Mouse (Mus musculus): Measurements from ENCODE around the gene Dek.

DNA sequence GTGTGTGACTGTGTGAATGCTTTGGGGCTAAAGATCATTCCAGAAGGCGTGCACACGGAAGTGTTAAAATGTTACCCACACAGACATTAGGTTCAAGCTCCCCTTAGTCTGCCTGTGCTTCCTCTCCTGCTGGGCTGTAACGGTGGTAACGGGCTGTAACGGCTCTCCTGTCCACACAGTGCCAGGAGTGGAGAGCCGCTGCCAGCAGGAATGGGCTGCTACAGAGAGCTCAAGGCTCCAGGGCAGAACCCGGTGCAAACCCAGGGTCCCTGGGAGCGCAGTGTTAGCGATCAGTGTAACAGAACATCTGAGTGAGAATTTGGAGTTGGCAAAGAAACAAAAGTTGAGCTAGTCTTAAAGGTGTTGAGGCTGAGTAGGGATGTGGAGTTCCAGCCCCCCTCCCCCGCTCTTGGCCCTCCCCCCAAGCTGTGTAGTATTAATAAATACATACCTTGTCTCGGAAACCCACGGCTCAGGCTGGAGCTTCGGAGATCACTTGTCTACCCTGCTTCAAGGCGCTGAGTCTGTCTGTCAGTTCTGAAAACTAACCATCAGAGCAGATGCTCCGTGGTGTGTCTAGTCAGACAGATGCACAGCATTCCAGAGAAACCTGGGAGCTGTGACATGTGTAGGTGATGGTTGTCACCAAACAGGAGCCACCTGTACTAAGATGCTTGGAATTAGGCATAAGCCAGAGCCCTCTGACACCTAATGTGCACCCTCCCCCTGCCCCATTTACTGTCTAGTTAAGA lies 35.5 kb downstream of the Dek start:
- TF ChIP-seq CTCF (IDR thresholded peaks at IDR 0.05; ENCODE audit: low read depth, low read length) = no peak
- TF ChIP-seq POLR2A (IDR thresholded peaks at IDR 0.05; ENCODE audit: insufficient read depth, low read length) = no peak
- TF ChIP-seq EP300 (IDR thresholded peaks at IDR 0.05; ENCODE audit: insufficient read depth, low read depth, low read length) = no peak
